Mouse (Mus musculus): ENCODE results near the gene Gm38394.
A peak's percentile ranks its signal among the peaks of the same experiment; 100 is the strongest.
"Not testable (repeated sequence)": the region's sequence is repeated elsewhere in the genome, so short reads cannot be mapped to it uniquely, and the experiment has no call there.

The Gm38394 gene

DNA sequence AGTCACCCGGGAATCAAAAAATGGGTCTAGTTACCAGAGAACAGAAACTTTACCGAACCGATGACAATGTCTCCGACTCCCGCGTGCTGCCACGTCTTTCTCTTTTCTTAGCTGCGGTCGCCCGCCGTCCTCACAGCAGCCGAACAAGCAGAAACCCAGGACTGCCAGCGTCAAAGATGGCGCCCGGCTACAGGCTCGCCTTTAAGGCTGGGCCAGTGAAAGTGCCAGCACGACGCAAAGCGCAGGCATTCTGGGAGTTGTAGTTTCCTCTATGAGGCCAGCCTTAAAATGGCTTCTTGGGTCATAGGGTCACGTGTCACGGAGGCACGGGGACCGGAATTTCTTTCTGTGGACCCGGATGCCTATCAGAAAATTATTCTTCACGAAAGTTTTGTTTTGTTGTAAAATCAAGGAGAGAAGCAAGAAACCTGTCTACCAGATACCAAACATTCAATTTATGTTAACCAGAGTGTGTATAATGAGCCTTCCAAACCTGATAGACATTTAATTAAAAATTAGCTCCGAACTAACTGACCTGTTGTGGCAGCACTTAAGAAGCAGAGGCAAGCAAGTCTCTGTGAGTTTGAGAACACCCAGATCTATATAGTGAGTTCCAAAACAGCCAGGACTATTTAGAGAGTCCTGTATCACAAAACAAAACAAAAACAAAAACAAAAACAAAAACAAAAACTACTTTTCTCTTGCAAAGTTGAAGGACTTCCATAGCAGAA, at the start of gene Gm38394:
TSS of gene Gm38394 (minus strand) at position 116 of the 731 bp plus-strand sequence.
- DNase-seq (ENCODE audit: low read depth) = peak; percentile 92

- no peak for DNase-seq (ENCODE audit: low read depth)
Measured at GRCm38 (mm10) chr1:133710895-133711294, 49.8 kb upstream of the Gm38394 start.

- no peak for DNase-seq (ENCODE audit: low read depth)
Measured at GRCm38 (mm10) chr1:133709292-133709691, 48.2 kb upstream of the Gm38394 start.

- not testable (repeated sequence) for DNase-seq (ENCODE audit: low read depth)
Measured at GRCm38 (mm10) chr1:133701824-133702223, 40.7 kb upstream of the Gm38394 start.

GRCm38 (mm10) chr1:133697935-133698620, 37.0 kb upstream of the Gm38394 start:
- no peak for DNase-seq (ENCODE audit: low read depth)

DNA sequence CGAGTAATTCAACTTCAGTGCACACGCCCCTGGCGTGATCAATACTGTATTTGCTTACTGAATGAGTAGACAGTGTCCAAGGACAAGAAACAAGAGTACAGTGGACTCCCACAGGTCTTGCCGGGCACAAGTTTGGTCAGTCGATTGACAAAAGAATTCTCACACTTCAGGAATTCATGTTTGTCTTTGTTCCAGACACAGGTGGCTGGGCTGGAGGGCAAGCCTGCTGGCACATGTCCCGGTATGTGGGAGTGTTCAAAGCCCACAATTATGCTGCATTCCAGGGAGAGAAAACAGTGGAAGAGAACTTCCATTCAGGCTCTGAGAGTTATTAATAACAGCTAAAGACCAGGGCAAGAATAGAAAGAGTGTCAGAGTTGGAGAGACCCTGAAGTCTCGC, 34.8 kb upstream of the Gm38394 start:
- no peak for DNase-seq (ENCODE audit: low read depth)

DNA sequence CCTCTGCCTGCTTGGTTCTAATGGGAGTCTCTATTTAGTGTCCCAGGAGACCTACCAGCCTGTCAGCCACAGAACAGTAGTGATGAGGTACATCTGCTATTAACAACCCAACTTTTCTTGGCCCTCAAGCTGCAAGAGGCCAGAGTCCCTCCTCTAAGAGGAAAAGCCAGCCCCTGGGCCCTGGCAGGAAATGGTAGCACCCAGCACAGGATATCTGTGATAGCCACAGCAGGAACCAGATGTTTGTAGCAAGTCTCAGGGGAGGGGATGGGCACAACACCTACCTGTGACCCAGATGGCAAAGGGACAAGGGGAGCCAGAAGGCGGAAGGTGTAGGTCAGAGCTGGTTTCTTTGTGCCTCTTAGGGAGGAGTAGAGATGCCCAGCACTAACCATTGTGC, 33.8 kb upstream of the Gm38394 start:
- no peak for DNase-seq (ENCODE audit: low read depth)

DNA sequence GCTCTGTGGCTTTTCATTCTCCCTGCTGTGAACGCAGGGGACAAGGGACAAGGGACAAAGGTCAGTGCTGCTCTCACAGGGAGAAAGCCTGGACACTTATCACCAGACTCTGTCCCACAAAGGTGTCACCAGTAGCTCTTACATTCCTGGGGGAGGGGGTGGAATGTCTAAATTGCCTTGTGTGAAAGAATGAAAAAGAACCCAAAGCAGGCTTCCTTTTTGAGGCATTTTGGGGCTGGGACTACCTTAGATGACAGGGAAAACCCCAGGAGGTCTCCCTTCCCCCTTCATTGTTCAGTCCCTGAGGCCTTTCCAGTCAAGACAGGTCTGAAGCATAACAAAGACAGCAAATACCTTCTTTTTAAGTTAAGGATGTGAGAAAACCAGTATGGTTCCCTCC, 33.2 kb upstream of the Gm38394 start:
- DNase-seq (ENCODE audit: low read depth) = no peak

DNA sequence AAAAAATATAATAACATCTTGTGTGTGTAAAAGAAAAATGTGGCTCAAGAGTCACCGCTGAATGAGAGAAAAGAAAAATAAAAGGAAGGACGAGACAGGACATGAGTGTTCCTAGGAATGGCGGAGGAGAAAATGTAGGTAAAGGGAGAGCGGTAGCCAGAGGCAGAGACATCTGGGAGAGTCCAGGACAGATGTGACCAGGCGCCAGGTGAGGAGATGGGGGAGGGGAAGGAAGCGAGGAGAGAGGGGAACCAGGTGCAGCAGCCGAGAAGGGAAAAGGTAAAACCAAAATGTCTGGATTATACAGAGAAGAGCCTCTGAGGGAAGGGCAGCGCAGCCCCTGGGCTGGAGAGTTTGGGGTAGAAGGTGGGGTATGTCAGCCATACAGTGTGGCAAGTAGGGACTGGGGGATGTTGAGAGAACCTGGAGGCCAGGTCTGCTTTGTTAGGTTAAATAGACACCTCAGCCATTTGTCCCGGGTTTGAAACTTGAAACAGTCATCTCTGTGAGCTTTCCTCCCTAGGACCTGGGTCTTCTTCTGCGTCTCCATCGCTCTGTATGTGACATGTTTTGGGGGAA, 32.5 kb upstream of the Gm38394 start:
- no peak for DNase-seq (ENCODE audit: low read depth)

DNA sequence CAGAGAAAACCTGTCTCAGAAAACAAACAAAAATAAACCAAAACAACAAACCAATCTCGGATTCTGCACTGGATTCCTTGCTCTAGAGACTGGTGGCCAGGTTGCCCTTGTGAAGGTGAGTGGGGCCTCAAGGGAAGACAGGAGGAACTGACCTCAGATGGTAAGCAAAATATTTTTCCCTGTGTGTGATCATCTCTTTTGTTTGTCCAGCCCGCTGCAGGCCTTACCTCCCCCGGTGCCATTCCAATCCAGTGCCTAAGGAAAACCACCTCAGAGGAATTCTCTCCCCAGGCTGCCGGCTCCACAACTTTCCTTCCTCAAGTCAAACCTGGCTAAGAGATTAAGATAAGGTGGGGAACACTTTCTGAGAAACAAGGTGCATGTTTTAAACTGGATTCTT, 31.1 kb upstream of the Gm38394 start:
- no peak for DNase-seq (ENCODE audit: low read depth)

DNA sequence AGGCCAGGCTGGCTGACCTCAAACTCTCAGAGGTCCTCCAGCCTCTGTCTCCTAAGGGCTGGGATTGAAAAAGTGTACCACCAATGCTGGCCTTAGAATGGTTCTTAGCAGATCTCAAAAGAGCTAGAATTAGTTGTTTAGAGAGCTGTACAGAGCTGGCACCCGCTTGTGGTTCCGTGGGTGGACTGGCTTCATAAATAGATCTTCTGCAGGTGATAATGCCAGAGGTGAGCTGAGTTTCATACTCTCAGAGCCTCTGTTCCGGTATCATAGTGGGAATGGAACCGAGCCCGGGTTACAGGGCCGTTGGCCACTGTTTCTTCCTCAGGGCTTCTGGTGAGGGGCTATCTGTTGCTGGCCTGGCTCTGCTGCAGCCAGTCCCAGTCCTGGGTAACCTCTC, 29.9 kb upstream of the Gm38394 start:
- no peak for DNase-seq (ENCODE audit: low read depth)

DNA sequence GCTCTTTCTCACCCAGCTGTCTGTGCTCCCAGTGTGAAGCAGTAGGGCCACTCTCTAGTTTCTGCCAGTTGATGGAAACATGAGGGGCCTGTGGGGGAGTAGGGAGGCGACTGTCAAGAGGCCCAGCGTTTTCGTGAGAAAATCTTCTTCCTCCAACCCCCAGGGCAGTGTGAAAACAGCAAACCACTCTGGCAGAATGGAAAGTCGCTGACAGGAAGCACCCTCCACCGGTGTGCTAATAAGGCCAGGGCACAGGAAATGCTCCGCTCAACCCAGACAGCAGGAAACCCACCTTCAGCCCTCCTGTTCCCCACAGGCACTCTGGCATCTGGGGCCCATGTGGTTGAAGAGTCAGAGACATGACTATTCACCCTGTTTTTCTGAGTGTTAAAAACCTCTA, 28.8 kb upstream of the Gm38394 start, which contains the start of gene Lax1:
TSS of gene Lax1 (minus strand) at position 212 of the 400 bp plus-strand sequence.
- no peak for DNase-seq (ENCODE audit: low read depth)

- no peak for DNase-seq (ENCODE audit: low read depth)
Measured at GRCm38 (mm10) chr1:133688301-133688700, 27.2 kb upstream of the Gm38394 start.

DNA sequence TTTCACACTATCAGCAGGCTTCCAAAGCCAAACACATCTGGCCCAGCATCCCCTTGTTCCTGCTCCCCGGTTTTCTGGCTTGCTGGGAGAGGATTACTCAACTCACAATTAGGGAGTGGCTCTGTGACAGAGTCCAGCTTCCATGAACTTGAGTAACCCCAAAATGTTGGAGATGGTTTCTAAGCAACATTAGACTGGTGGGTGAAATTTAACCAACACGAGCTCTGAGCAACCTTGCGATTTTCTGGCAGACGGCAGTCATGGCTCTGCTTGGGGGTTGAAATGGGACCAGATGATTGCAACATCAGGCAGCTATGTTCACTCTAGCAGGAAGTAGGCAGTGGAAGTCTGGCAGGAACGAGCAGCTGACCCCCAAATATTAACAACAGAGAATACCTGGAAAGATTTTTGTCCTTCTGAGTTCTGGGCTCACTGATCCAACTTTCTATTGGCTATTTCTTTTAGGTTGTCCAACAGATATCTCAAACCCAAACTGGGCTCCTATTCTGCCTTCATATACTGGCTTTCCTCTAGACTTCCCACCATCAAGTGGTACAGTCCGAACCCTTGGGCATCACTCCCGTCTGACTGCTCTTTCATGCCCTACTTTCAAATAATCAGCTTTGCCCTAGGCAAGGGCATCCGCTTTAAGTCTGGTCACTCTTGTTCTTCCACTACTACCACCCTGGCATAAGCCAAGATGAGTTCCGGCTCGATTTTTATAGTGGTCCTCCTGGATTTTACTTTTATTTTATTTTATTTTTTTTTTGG, 24.8 kb upstream of the Gm38394 start:
- no peak for DNase-seq (ENCODE audit: low read depth)

- DNase-seq (ENCODE audit: low read depth) = no peak
Measured at GRCm38 (mm10) chr1:133671801-133672200, 10.7 kb upstream of the Gm38394 start.

- DNase-seq (ENCODE audit: low read depth) = no peak
Measured at GRCm38 (mm10) chr1:133671266-133671665, 10.1 kb upstream of the Gm38394 start.

GRCm38 (mm10) chr1:133670776-133671175, 9.7 kb upstream of the Gm38394 start:
- DNase-seq (ENCODE audit: low read depth) = no peak

DNA sequence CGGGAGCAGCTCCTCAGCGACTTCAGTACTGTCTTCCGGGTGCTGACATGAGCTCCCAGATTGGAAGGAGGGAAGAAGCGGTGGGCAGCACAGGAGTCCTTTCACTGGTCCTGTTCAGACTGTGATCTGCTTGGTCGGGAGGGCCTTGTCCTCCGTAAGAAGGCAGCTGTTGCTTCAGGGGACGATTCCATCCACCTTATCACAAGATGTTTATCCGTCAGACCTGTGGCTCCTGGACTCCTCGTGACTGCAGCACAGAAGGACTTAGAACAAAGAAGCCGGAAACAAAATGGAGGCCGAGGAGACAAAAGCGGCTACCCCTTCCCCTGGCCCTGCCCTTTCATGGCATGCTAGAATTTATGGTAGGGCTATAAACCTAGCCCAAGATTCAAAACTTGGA, 9.1 kb upstream of the Gm38394 start:
- no peak for DNase-seq (ENCODE audit: low read depth)

DNA sequence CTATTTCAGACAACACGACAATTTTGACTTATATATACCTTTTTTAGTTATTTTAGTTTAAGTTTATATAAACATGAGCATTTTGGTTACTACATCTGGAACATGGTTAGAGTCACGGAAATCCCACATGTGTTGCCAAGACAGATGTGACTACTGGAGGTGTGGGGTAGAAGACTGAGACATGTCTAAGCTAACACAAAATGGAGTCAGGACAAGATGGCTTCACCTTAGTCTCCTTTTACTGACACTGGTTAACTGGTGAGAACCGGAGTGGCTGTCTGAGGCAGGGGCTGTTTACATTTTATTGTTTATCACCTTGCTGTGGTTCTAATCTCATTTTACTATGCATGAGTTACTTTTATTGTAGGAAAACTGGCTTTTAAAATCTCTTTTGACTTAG, 7.5 kb upstream of the Gm38394 start:
- DNase-seq (ENCODE audit: low read depth) = no peak

DNA sequence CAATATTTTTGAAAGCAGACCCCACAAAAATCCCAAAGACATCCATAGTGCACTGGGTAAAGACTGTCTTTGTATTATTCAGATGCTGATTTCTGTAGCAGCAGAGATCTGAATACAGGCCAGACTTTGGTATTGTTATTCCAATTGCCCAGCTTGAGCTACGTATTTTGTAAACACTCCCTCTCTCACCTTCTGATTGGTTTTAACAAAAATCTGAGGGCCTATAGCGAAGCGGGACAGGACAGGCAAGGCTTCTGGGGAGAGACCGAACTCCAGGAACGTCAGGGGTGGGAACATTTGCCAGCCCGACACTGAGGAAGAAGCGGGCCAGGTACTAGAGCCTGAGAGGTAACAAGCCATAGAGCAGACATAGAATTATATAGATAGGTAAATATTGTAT, 6.6 kb upstream of the Gm38394 start:
- DNase-seq (ENCODE audit: low read depth) = no peak

DNA sequence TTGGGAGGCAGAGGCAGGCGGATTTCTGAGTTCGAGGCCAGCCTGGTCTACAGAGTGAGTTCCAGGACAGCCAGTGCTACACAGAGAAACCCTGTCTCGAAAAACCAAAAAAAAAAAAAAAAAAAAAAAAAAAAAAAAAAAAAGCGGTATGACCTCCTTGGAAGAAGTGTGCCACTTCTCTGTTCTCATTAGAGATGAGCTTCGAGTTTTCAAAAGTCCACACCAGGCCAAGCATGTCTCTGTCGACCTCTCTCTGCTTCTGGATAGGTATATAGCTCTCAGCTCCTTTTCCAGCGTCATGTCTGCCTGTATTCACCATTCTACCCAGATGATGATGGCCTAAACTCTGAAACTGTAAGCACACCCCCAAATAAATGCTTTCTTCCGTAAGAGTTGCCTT, 4.6 kb upstream of the Gm38394 start:
- not testable (repeated sequence) for DNase-seq (ENCODE audit: low read depth)

DNA sequence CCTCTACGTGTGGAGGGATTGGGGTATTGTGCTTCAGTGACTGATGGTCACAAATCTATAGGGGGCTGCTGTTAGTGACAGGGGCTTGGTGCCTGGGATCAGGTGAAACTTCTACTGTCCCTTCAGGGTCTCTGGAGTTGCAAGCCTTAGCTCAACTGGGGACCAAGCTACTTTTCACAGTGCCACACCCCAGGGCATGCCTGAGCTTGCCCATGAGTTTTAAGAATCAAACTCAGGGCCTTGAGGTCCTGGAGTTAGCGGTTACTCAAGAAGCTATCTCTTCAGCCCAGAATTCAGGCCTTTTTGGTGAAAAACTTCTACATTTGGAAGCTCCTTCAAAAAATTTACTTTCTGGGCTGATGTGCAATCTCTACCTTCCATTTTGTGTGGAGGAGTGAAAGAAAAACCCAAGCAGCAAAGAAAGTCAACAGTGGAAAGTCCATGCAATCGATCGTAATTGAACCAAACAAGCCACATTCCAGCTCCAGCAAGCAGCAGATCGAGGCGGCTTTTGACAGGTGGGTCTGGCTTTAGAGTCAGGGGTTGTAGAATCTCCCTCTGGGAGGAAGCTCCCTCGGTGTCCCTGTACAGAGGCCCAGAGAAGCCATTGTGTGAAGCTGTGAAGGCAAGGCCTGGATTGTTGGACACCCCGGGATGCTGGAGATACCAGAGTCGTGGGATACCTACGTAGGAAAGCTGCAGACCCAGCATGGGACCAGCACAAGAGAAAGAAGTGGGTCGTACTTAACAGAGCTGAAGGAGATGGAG, 3.3 kb upstream of the Gm38394 start:
- no peak for DNase-seq (ENCODE audit: low read depth)
